Mouse (Mus musculus): Measurements from ENCODE around the gene Arl15. TPM values are rescaled to one million over a fixed set of nuclear protein-coding genes. Genes with fewer than 3 reads are reported as not detected.

Arl15 gene
- polyA plus RNA-seq, 1 experiment from 2014 or later = 18.2 TPM

- ATAC-seq (ENCODE audit: low FRiP score, low TSS enrichment) = no peak
- no peaks in the 10 kb centered on the region for H3K9me3 ChIP-seq (ENCODE audit: control insufficient read depth, low read length)
- H3K4me1 ChIP-seq (ENCODE audit: control insufficient read depth, insufficient read depth, low read length) = no peaks in the 10 kb centered on the region
- H3K36me3 ChIP-seq (ENCODE audit: control insufficient read depth, insufficient read depth, low read length) = no peaks in the 10 kb centered on the region
- H3K9ac ChIP-seq (ENCODE audit: low read depth, low read length) = no peak overlapping the region
- H3K4me2 ChIP-seq (replicated peaks; ENCODE audit: low read depth, low read length) = no peak overlapping the region
- no peak overlapping the region for H3K4me3 ChIP-seq (ENCODE audit: low read length)
- no peak overlapping the region for H3K27ac ChIP-seq (ENCODE audit: low read depth, low read length)
- no peaks in the 10 kb centered on the region for H3K27me3 ChIP-seq (ENCODE audit: control insufficient read depth, insufficient read depth, low read length)
- WGBS = 95% methylated on average over 12 of the region's 12 CpGs
Measured at GRCm38 (mm10) chr13:113998811-113999210, 204.5 kb downstream of the Arl15 start.

- Histone ChIP-seq H3K9me3 (ENCODE audit: control insufficient read depth, low read length) (no peaks in the 10 kb centered on the region), H3K36me3 (ENCODE audit: control insufficient read depth, insufficient read depth, low read length) (no peaks in the 10 kb centered on the region), H3K4me3 (ENCODE audit: low read length) (no peak overlapping the region), H3K4me2 (replicated peaks; ENCODE audit: low read depth, low read length) (no peak overlapping the region), H3K27ac (ENCODE audit: low read depth, low read length) (no peak overlapping the region), H3K27me3 (ENCODE audit: control insufficient read depth, insufficient read depth, low read length) (no peaks in the 10 kb centered on the region), H3K4me1 (ENCODE audit: control insufficient read depth, insufficient read depth, low read length) (no peaks in the 10 kb centered on the region), H3K9ac (ENCODE audit: low read depth, low read length) (no peak overlapping the region)
- ATAC-seq (ENCODE audit: low FRiP score, low TSS enrichment) = no peak
- WGBS = 92% methylated on average over 10 of the region's 10 CpGs
Measured at GRCm38 (mm10) chr13:114003463-114003862, 209.2 kb downstream of the Arl15 start.

GRCm38 (mm10) chr13:114004191-114004590, 209.9 kb downstream of the Arl15 start:
- Histone ChIP-seq H3K36me3 (ENCODE audit: control insufficient read depth, insufficient read depth, low read length) (no peaks in the 10 kb centered on the region), H3K9me3 (ENCODE audit: control insufficient read depth, low read length) (no peaks in the 10 kb centered on the region), H3K4me1 (ENCODE audit: control insufficient read depth, insufficient read depth, low read length) (no peaks in the 10 kb centered on the region), H3K27me3 (ENCODE audit: control insufficient read depth, insufficient read depth, low read length) (no peaks in the 10 kb centered on the region), H3K27ac (ENCODE audit: low read depth, low read length) (no peak overlapping the region), H3K4me2 (replicated peaks; ENCODE audit: low read depth, low read length) (no peak overlapping the region), H3K4me3 (ENCODE audit: low read length) (no peak overlapping the region), H3K9ac (ENCODE audit: low read depth, low read length) (no peak overlapping the region)
- ATAC-seq (ENCODE audit: low FRiP score, low TSS enrichment) = no peak
- WGBS = 78% methylated on average over 6 of the region's 6 CpGs

GRCm38 (mm10) chr13:114009786-114010185, 215.5 kb downstream of the Arl15 start:
- Histone ChIP-seq H3K4me3 (ENCODE audit: low read length) (no peak overlapping the region), H3K9me3 (ENCODE audit: control insufficient read depth, low read length) (no peaks in the 10 kb centered on the region), H3K36me3 (ENCODE audit: control insufficient read depth, insufficient read depth, low read length) (no peaks in the 10 kb centered on the region), H3K9ac (ENCODE audit: low read depth, low read length) (no peak overlapping the region), H3K27ac (ENCODE audit: low read depth, low read length) (no peak overlapping the region), H3K4me1 (ENCODE audit: control insufficient read depth, insufficient read depth, low read length) (no peaks in the 10 kb centered on the region), H3K27me3 (ENCODE audit: control insufficient read depth, insufficient read depth, low read length) (no peaks in the 10 kb centered on the region), H3K4me2 (replicated peaks; ENCODE audit: low read depth, low read length) (no peak overlapping the region)
- WGBS = 89% methylated on average over 9 of the region's 9 CpGs
- ATAC-seq (ENCODE audit: low FRiP score, low TSS enrichment) = no peak

- no peak overlapping the region for H3K27ac ChIP-seq (ENCODE audit: low read depth, low read length)
- H3K4me2 ChIP-seq (replicated peaks; ENCODE audit: low read depth, low read length) = no peak overlapping the region
- no peak overlapping the region for H3K9ac ChIP-seq (ENCODE audit: low read depth, low read length)
- no peaks in the 10 kb centered on the region for H3K27me3 ChIP-seq (ENCODE audit: control insufficient read depth, insufficient read depth, low read length)
- no peak for ATAC-seq (ENCODE audit: low FRiP score, low TSS enrichment)
- H3K9me3 ChIP-seq (ENCODE audit: control insufficient read depth, low read length) = no peaks in the 10 kb centered on the region
- 90% methylated on average over 9 of the region's 9 CpGs for WGBS
- H3K4me1 ChIP-seq (ENCODE audit: control insufficient read depth, insufficient read depth, low read length) = no peaks in the 10 kb centered on the region
- no peaks in the 10 kb centered on the region for H3K36me3 ChIP-seq (ENCODE audit: control insufficient read depth, insufficient read depth, low read length)
- H3K4me3 ChIP-seq (ENCODE audit: low read length) = no peak overlapping the region
Measured at GRCm38 (mm10) chr13:114010521-114010920, 216.2 kb downstream of the Arl15 start.

GRCm38 (mm10) chr13:114011019-114011418, 216.7 kb downstream of the Arl15 start:
- no peak overlapping the region for H3K4me3 ChIP-seq (ENCODE audit: low read length)
- H3K9me3 ChIP-seq (ENCODE audit: control insufficient read depth, low read length) = no peaks in the 10 kb centered on the region
- 74% methylated on average over 12 of the region's 12 CpGs for WGBS
- H3K27me3 ChIP-seq (ENCODE audit: control insufficient read depth, insufficient read depth, low read length) = no peaks in the 10 kb centered on the region
- no peaks in the 10 kb centered on the region for H3K36me3 ChIP-seq (ENCODE audit: control insufficient read depth, insufficient read depth, low read length)
- no peak overlapping the region for H3K9ac ChIP-seq (ENCODE audit: low read depth, low read length)
- no peak overlapping the region for H3K4me2 ChIP-seq (replicated peaks; ENCODE audit: low read depth, low read length)
- H3K27ac ChIP-seq (ENCODE audit: low read depth, low read length) = no peak overlapping the region
- ATAC-seq (ENCODE audit: low FRiP score, low TSS enrichment) = no peak
- H3K4me1 ChIP-seq (ENCODE audit: control insufficient read depth, insufficient read depth, low read length) = no peaks in the 10 kb centered on the region

- no peak overlapping the region for H3K27ac ChIP-seq (ENCODE audit: low read depth, low read length)
- no peak overlapping the region for H3K4me3 ChIP-seq (ENCODE audit: low read length)
- no peaks in the 10 kb centered on the region for H3K27me3 ChIP-seq (ENCODE audit: control insufficient read depth, insufficient read depth, low read length)
- H3K36me3 ChIP-seq (ENCODE audit: control insufficient read depth, insufficient read depth, low read length) = no peaks in the 10 kb centered on the region
- H3K4me1 ChIP-seq (ENCODE audit: control insufficient read depth, insufficient read depth, low read length) = no peaks in the 10 kb centered on the region
- no peak overlapping the region for H3K4me2 ChIP-seq (replicated peaks; ENCODE audit: low read depth, low read length)
- 91% methylated on average over 8 of the region's 8 CpGs for WGBS
- ATAC-seq (ENCODE audit: low FRiP score, low TSS enrichment) = no peak
- no peak overlapping the region for H3K9ac ChIP-seq (ENCODE audit: low read depth, low read length)
- H3K9me3 ChIP-seq (ENCODE audit: control insufficient read depth, low read length) = no peaks in the 10 kb centered on the region
Measured at GRCm38 (mm10) chr13:114017928-114018327, 223.6 kb downstream of the Arl15 start.

GRCm38 (mm10) chr13:114023541-114023940, 229.2 kb downstream of the Arl15 start:
- H3K27me3 ChIP-seq (ENCODE audit: control insufficient read depth, insufficient read depth, low read length) = no peaks in the 10 kb centered on the region
- no peak overlapping the region for H3K27ac ChIP-seq (ENCODE audit: low read depth, low read length)
- no peak overlapping the region for H3K9ac ChIP-seq (ENCODE audit: low read depth, low read length)
- 91% methylated on average over 7 of the region's 7 CpGs for WGBS
- H3K9me3 ChIP-seq (ENCODE audit: control insufficient read depth, low read length) = no peaks in the 10 kb centered on the region
- H3K36me3 ChIP-seq (ENCODE audit: control insufficient read depth, insufficient read depth, low read length) = no peaks in the 10 kb centered on the region
- H3K4me2 ChIP-seq (replicated peaks; ENCODE audit: low read depth, low read length) = no peak overlapping the region
- H3K4me1 ChIP-seq (ENCODE audit: control insufficient read depth, insufficient read depth, low read length) = no peaks in the 10 kb centered on the region
- ATAC-seq (ENCODE audit: low FRiP score, low TSS enrichment) = no peak
- no peak overlapping the region for H3K4me3 ChIP-seq (ENCODE audit: low read length)

- ATAC-seq (ENCODE audit: low FRiP score, low TSS enrichment) = no peak
- Histone ChIP-seq H3K4me3 (ENCODE audit: low read length) (no peak overlapping the region), H3K27ac (ENCODE audit: low read depth, low read length) (no peak overlapping the region), H3K9ac (ENCODE audit: low read depth, low read length) (no peak overlapping the region), H3K4me1 (ENCODE audit: control insufficient read depth, insufficient read depth, low read length) (no peaks in the 10 kb centered on the region), H3K4me2 (replicated peaks; ENCODE audit: low read depth, low read length) (no peak overlapping the region), H3K27me3 (ENCODE audit: control insufficient read depth, insufficient read depth, low read length) (no peaks in the 10 kb centered on the region), H3K9me3 (ENCODE audit: control insufficient read depth, low read length) (no peaks in the 10 kb centered on the region), H3K36me3 (ENCODE audit: control insufficient read depth, insufficient read depth, low read length) (no peaks in the 10 kb centered on the region)
- 77% methylated on average over 6 of the region's 6 CpGs for WGBS
Measured at GRCm38 (mm10) chr13:114026306-114026705, 232.0 kb downstream of the Arl15 start.

GRCm38 (mm10) chr13:114026751-114027150, 232.4 kb downstream of the Arl15 start:
- no peaks in the 10 kb centered on the region for H3K4me1 ChIP-seq (ENCODE audit: control insufficient read depth, insufficient read depth, low read length)
- no peak for ATAC-seq (ENCODE audit: low FRiP score, low TSS enrichment)
- no peaks in the 10 kb centered on the region for H3K27me3 ChIP-seq (ENCODE audit: control insufficient read depth, insufficient read depth, low read length)
- no peak overlapping the region for H3K9ac ChIP-seq (ENCODE audit: low read depth, low read length)
- no peak overlapping the region for H3K4me3 ChIP-seq (ENCODE audit: low read length)
- no peaks in the 10 kb centered on the region for H3K36me3 ChIP-seq (ENCODE audit: control insufficient read depth, insufficient read depth, low read length)
- H3K27ac ChIP-seq (ENCODE audit: low read depth, low read length) = no peak overlapping the region
- no peak overlapping the region for H3K4me2 ChIP-seq (replicated peaks; ENCODE audit: low read depth, low read length)
- 89% methylated on average over 7 of the region's 7 CpGs for WGBS
- no peaks in the 10 kb centered on the region for H3K9me3 ChIP-seq (ENCODE audit: control insufficient read depth, low read length)
